Mouse (Mus musculus) lung, embryonic 14.5 days (tissue): Measurements from ENCODE around the gene Tcl1. TPM values are rescaled to one million over a fixed set of nuclear protein-coding genes. Genes with fewer than 3 reads are reported as not detected.
A peak's percentile ranks its signal among the peaks of the same experiment; 100 is the strongest.

Source experiments
- ATAC-seq: fragments of 200-750 bp; cut with Nextera tagmentation; 2 replicates; pipeline ENCODE4 v1.8.0; 2017; ENCODE audit warnings: mild to moderate bottlenecking, moderate TSS enrichment, moderate library complexity; ENCODE audit not compliant: insufficient read depth
- DNase-seq: peaks from one replicate; pipeline ENCODE4 v3.0.0-alpha.2; 2015
- H3K27ac ChIP-seq: fragments of 300-500 bp; sonication (generic); 2 replicates; pipeline ENCODE4 v1.5.1; 2014; ENCODE audit warnings: low read depth, mild to moderate bottlenecking, moderate library complexity
- H3K27me3 ChIP-seq: fragments of 300-500 bp; sonication (generic); 2 replicates; pipeline ENCODE4 v1.6.1; 2014; ENCODE audit warnings: low read length, control low read depth; ENCODE audit not compliant: insufficient read depth
- H3K36me3 ChIP-seq: fragments of 300-500 bp; sonication (generic); 2 replicates; pipeline ENCODE4 v1.6.1; 2014; ENCODE audit warnings: control low read depth; ENCODE audit not compliant: insufficient read depth
- H3K4me1 ChIP-seq: fragments of 300-500 bp; sonication (generic); 2 replicates; pipeline ENCODE4 v1.6.1; 2014; ENCODE audit warnings: antibody characterized with exemption, control low read depth; ENCODE audit not compliant: insufficient read depth
- H3K4me2 ChIP-seq: fragments of 300-500 bp; sonication (generic); 2 replicates; pipeline ENCODE4 v1.6.1; 2014; ENCODE audit warnings: mild to moderate bottlenecking
- H3K4me3 ChIP-seq: fragments of 300-500 bp; sonication (generic); 2 replicates; pipeline ENCODE4 v1.5.1; 2014; ENCODE audit warnings: low read depth, low read length
- H3K9ac ChIP-seq: fragments of 300-500 bp; sonication (generic); 2 replicates; pipeline ENCODE4 v1.6.1; 2014
- H3K9me3 ChIP-seq: fragments of 300-500 bp; sonication (generic); 2 replicates; pipeline ENCODE4 v1.6.1; 2016; ENCODE audit warnings: low read depth, low read length, control low read depth
- CTCF ChIP-seq: IDR thresholded peaks from 2 replicates; pipeline ENCODE4 v1.5.1; 2016; ENCODE audit warnings: antibody characterized with exemption, low read depth
- WGBS: fragments of 180-500 bp; shearing (Covaris S2); extraction: QIAGEN DNeasy Blood & Tissue Kit; methylation state at CpG from one replicate; pipeline ENCODE4 v1.1.7; 2014; 5-methylcytosine and 5-hydroxymethylcytosine counted together
- polyA plus RNA-seq: library from polyadenylated mRNA; unstranded; fragments of >200 nt; fragmentation: Nextera tagmentation; extraction: Ambion mirVana; gene quantifications from 2 replicates; pipeline ENCODE4 v1.2.1, GENCODE M21; 2014

Gene Tcl1
- polyA plus RNA-seq = not detected in 2 replicates

DNA sequence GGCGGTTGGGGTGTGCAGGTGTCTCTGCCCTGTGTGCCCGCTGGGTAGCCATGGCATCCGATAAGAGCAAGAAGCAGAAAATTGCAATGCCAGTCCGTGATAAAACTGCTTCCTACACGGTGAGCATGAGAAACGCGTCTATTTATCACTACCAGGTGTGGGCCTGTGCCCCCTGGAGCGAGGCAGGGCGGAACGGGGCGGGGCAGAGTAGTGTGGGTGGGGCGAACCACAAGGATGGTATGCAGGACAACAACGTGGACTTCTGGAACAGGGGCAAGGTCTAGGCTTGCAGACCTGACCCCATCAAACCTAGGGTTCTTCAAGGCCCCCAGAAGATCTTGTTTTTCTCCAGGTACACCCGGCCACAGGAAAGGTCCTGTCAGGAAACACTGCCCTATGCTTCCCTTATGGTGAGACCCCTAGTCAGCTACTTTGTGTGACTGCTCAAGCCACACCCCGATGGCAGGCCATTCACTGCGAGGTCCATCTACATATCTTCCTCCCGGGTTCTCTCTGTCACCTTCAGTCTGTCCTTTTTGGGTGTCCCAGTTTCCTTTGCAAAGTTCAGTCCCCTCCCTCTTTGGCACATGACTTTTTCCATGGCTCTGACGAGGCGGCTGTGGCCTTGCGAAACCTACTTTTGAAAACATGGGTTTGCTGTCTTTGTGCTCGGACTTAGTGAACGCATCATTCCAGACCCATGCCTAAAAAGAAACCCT is at the start of gene Tcl1:
Gene Tcl1, minus strand, starts transcription at position 193 of the 719 bp plus-strand sequence.
- Histone ChIP-seq H3K9me3 (no peaks in the 10 kb centered on the region), H3K4me3 (no peak within 1 kb of the TSS), H3K4me2 (no peak within 1 kb of the TSS), H3K4me1 (no peaks in the 10 kb centered on the region), H3K27ac (no peak within 1 kb of the TSS), H3K9ac (no peak within 1 kb of the TSS), H3K36me3 (no peaks in the 10 kb centered on the region), H3K27me3 (no peaks in the 10 kb centered on the region)
- DNase-seq = no peak
- no peak for ATAC-seq
- WGBS = 84% methylated on average over 22 of the region's 22 CpGs
- no peak for TF ChIP-seq CTCF

- Histone ChIP-seq H3K9ac (no peak overlapping the region), H3K4me2 (no peak overlapping the region), H3K27me3 (no peaks in the 10 kb centered on the region), H3K9me3 (no peaks in the 10 kb centered on the region), H3K36me3 (no peaks in the 10 kb centered on the region), H3K4me3 (no peak overlapping the region), H3K27ac (no peak overlapping the region), H3K4me1 (no peaks in the 10 kb centered on the region)
- WGBS = 25% methylated on average over 17 of the region's 17 CpGs
- TF ChIP-seq CTCF = no peak
- ATAC-seq (no peak), DNase-seq (peak; percentile 28)
These were observed 48.7 kb upstream of the Tcl1 start for GRCm38 (mm10) chr12:105271016-105271965.

DNA sequence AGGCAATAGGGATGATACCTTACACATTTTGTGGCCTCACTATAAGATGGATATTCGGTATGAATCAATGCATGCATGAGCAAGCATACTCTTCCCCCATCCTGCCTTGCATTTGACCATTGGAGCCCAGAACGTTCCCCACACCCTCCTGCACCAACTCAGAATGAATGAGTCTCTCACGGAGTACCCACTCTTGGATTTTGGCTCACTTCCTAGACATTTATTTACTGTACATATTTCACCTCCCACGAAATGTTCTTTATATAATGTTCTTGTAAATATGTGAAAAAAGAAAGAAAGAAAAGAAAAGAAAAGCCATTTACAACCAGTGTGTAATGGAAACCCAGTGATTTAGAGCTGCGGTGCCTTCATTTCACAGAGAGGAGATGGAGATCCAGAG is 44.5 kb upstream of the Tcl1 start:
- no peak overlapping the region for H3K4me2 ChIP-seq
- H3K27ac ChIP-seq = no peak overlapping the region
- no peaks in the 10 kb centered on the region for H3K27me3 ChIP-seq
- no peak for ATAC-seq
- DNase-seq = no peak
- no peak overlapping the region for H3K9ac ChIP-seq
- H3K9me3 ChIP-seq = no peaks in the 10 kb centered on the region
- WGBS = 66% methylated on average over 5 of the region's 5 CpGs
- H3K4me1 ChIP-seq = no peaks in the 10 kb centered on the region
- H3K36me3 ChIP-seq = no peaks in the 10 kb centered on the region
- TF ChIP-seq CTCF = no peak
- no peak overlapping the region for H3K4me3 ChIP-seq

- TF ChIP-seq CTCF = no peak
- peak; percentile 88 for DNase-seq
- WGBS = 2% methylated on average over 3 of the region's 3 CpGs
These were observed 43.5 kb upstream of the Tcl1 start for GRCm38 (mm10) chr12:105266096-105266495.

GRCm38 (mm10) chr12:105259221-105259620 is 36.6 kb upstream of the Tcl1 start:
- WGBS = 36% methylated on average over 4 of the region's 4 CpGs

More at GRCm38 (mm10) chr12:105266096-105266495, 43.5 kb upstream of the Tcl1 start:
- Histone ChIP-seq H3K36me3 (no peaks in the 10 kb centered on the region), H3K4me2 (no peak overlapping the region), H3K4me3 (no peak overlapping the region), H3K27me3 (no peaks in the 10 kb centered on the region), H3K9ac (no peak overlapping the region), H3K9me3 (no peaks in the 10 kb centered on the region), H3K4me1 (no peaks in the 10 kb centered on the region), H3K27ac (no peak overlapping the region)
- ATAC-seq = no peak

DNA sequence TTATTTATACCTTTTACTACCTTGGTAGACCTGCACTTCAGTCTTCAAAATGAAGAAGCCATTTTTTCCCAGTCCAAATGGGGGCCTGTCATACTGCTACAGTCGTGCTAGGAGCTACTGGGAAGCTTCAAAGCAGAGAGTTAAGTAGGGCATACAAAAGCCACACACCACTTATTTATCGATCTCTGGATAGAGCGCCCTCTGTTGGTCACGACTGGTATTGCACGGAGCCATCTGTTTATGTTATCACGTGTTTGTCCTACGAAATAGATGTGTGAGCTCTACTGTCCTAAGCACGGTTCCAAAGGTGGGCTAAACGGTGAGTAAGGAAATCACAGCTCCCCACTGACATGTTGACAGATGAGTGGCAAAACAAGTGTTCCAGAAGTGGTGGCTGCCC is 36.2 kb upstream of the Tcl1 start:
- no peak overlapping the region for H3K9ac ChIP-seq
- H3K36me3 ChIP-seq = no peaks in the 10 kb centered on the region
- no peak for ATAC-seq
- no peaks in the 10 kb centered on the region for H3K9me3 ChIP-seq
- H3K4me3 ChIP-seq = no peak overlapping the region
- DNase-seq = peak; percentile 55
- WGBS = 9% methylated on average over 9 of the region's 9 CpGs
- H3K4me2 ChIP-seq = no peak overlapping the region
- peak; percentile 71 for TF ChIP-seq CTCF
- no peaks in the 10 kb centered on the region for H3K4me1 ChIP-seq
- H3K27me3 ChIP-seq = no peaks in the 10 kb centered on the region
- H3K27ac ChIP-seq = no peak overlapping the region

More at GRCm38 (mm10) chr12:105259221-105259620, 36.6 kb upstream of the Tcl1 start:
- Histone ChIP-seq H3K9me3 (no peaks in the 10 kb centered on the region), H3K4me3 (no peak overlapping the region), H3K27me3 (no peaks in the 10 kb centered on the region), H3K4me2 (no peak overlapping the region), H3K9ac (no peak overlapping the region), H3K27ac (no peak overlapping the region), H3K36me3 (no peaks in the 10 kb centered on the region), H3K4me1 (no peaks in the 10 kb centered on the region)
- no peak for DNase-seq
- ATAC-seq = no peak
- TF ChIP-seq CTCF = no peak

- no peak for ATAC-seq
- no peaks in the 10 kb centered on the region for H3K36me3 ChIP-seq
- no peak for TF ChIP-seq CTCF
- H3K9me3 ChIP-seq = no peaks in the 10 kb centered on the region
- WGBS = 86% methylated on average over 3 of the region's 3 CpGs
- H3K4me3 ChIP-seq = no peak overlapping the region
- no peaks in the 10 kb centered on the region for H3K27me3 ChIP-seq
- no peak for DNase-seq
- no peak overlapping the region for H3K4me2 ChIP-seq
- H3K9ac ChIP-seq = no peak overlapping the region
- peaks cover 2% of the 10 kb centered on the region for H3K4me1 ChIP-seq
- no peak overlapping the region for H3K27ac ChIP-seq
These were observed 31.2 kb upstream of the Tcl1 start for GRCm38 (mm10) chr12:105253796-105254195.
